Mouse (Mus musculus): ENCODE results near the gene Zfp740. TPM values are rescaled to one million over a fixed set of nuclear protein-coding genes. Genes with fewer than 3 reads are reported as not detected.

Zfp740 gene
- total and polyA plus RNA-seq, 3 experiments, result 32.1 to 46.1 (median 37.4) TPM

DNA sequence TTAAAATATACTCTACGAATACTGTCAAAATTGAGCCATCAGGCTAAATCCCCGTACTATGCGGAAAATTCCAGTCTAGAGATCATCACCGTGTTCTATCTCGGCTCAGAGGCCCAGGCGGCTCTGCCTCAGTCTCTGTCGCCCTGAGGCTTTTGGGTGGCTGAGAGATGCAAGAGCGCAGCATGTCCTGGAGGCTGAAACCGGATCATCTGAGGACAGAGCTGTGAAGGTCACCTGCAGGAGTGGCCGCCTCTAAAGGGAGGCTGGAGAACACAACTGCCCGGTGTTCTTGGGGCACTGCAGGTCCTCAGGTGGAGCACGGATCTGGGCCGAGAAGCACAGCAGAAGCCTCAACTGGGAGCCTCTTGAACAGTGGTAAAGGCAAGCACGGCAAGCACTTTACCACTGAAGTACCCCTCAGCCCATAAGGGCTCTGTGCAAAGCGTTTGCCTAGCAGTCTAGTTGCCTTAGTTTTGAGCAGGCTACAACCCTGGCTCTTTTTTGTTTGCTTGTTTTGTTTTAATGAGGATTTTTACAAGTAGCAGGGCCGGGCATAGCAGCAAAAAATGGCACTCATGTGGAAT lies 27.2 kb upstream of the Zfp740 start:
- DNase-seq (ENCODE audit: extremely low read depth), result no peak
- peaks cover 0 to 4% of the 10 kb centered on the region in 2 experiments for H3K36me3 ChIP-seq (replicated peaks in 1 of 2; ENCODE audit: control insufficient read depth in 1 of 2, insufficient read depth in 1 of 2, low read length in 1 of 2)
- TF ChIP-seq ETS1 (conservative IDR thresholded peaks at IDR 0.05; ENCODE audit: low read depth, low read length), result no peak
- TF ChIP-seq TBP (conservative IDR thresholded peaks at IDR 0.05; ENCODE audit: low read depth, low read length), result no peak
- no peak for TF ChIP-seq SIN3A (IDR thresholded peaks at IDR 0.05; ENCODE audit: low read length)
- no peak for TF ChIP-seq GABPA (IDR thresholded peaks at IDR 0.05; ENCODE audit: insufficient replicate concordance, low read depth, low read length)
- TF ChIP-seq SMC3 (IDR thresholded peaks at IDR 0.05; ENCODE audit: low read depth, low read length), result no peak
- TF ChIP-seq MXI1 (IDR thresholded peaks at IDR 0.05; ENCODE audit: low read depth, low read length), result no peak
- no peak for TF ChIP-seq MAZ (IDR thresholded peaks at IDR 0.05; ENCODE audit: low read depth, low read length)
- TF ChIP-seq RCOR1 (conservative IDR thresholded peaks at IDR 0.05; ENCODE audit: low read depth, low read length), result no peak
- no peak for TF ChIP-seq ZNF384 (IDR thresholded peaks at IDR 0.05; ENCODE audit: low read depth, low read length)
- TF ChIP-seq KAT2A (IDR thresholded peaks at IDR 0.05; ENCODE audit: insufficient replicate concordance, low read length), result no peak
- TF ChIP-seq BHLHE40 (IDR thresholded peaks at IDR 0.05; ENCODE audit: low read depth, low read length), result no peak
- TF ChIP-seq CTCF (conservative IDR thresholded peaks at IDR 0.05 in 1 of 2, IDR thresholded peaks at IDR 0.05 in 1 of 2; ENCODE audit: low read depth in 2 of 2, low read length in 2 of 2), result no peak
- no peak for TF ChIP-seq CHD1 (IDR thresholded peaks at IDR 0.05; ENCODE audit: low read depth, low read length)
- no peak for TF ChIP-seq IRF4 (IDR thresholded peaks at IDR 0.05; ENCODE audit: low read depth, low read length)
- H3K4me3 ChIP-seq (replicated peaks in 1 of 3; ENCODE audit: low read depth in 2 of 3, low read length in 2 of 3, poor library complexity in 1 of 3), result no peak overlapping the region
- no peaks in the 10 kb centered on the region for H3K27me3 ChIP-seq (replicated peaks)
- peaks cover 0 to 4% of the 10 kb centered on the region in 2 experiments; a peak in 2 of 4 replicates for H3K4me1 ChIP-seq (ENCODE audit: control insufficient read depth in 1 of 2, insufficient read depth in 2 of 2)
- no peak overlapping the region for H3K4me2 ChIP-seq (ENCODE audit: insufficient read depth, low read depth, poor library complexity, severe bottlenecking)
- no peaks in the 10 kb centered on the region for H3K9me3 ChIP-seq (replicated peaks; ENCODE audit: low read length)
- H3K79me2 ChIP-seq (replicated peaks; ENCODE audit: control insufficient read depth, extremely low read depth, insufficient read depth, poor library complexity, severe bottlenecking), result no peaks in the 10 kb centered on the region
- no peak overlapping the region for H3K9ac ChIP-seq (ENCODE audit: insufficient read depth, low read depth)
- in situ Hi-C loops (cut with MboI; ENCODE audit: low pct_ligation_motif_present, low pct_unique_long_range_greater_than_20kb, low sequenced_read_pairs), result no loop called here
- H3K27ac ChIP-seq (ENCODE audit: insufficient read depth, low read depth), result no peak overlapping the region
- dilution Hi-C loops (cut with MboI; ENCODE audit: extremely low pct_ligation_motif_present, extremely low pct_unique_long_range_greater_than_20kb, low sequenced_read_pairs), result no loop called here

GRCm38 (mm10) chr15:102176571-102177316 lies 26.3 kb upstream of the Zfp740 start:
- in situ Hi-C loops (cut with MboI; ENCODE audit: low pct_ligation_motif_present, low pct_unique_long_range_greater_than_20kb, low sequenced_read_pairs), result no loop called here
- TF ChIP-seq JUND (conservative IDR thresholded peaks at IDR 0.05; ENCODE audit: low read depth, low read length) (no peak), UBTF (IDR thresholded peaks at IDR 0.05; ENCODE audit: low read depth, low read length) (no peak), ELF1 (IDR thresholded peaks at IDR 0.05; ENCODE audit: low read depth, low read length) (no peak), CHD1 (IDR thresholded peaks at IDR 0.05; ENCODE audit: low read depth, low read length) (no peak), ZC3H11A (IDR thresholded peaks at IDR 0.05; ENCODE audit: low read depth, low read length) (no peak), ETS1 (conservative IDR thresholded peaks at IDR 0.05; ENCODE audit: low read depth, low read length) (no peak), USF1 (IDR thresholded peaks at IDR 0.05; ENCODE audit: low read depth, low read length) (no peak), TBP (conservative IDR thresholded peaks at IDR 0.05; ENCODE audit: low read depth, low read length) (no peak), PAX5 (IDR thresholded peaks at IDR 0.05; ENCODE audit: low read length) (no peak), IRF4 (IDR thresholded peaks at IDR 0.05; ENCODE audit: low read depth, low read length) (no peak), TCF12 (IDR thresholded peaks at IDR 0.05; ENCODE audit: low read depth, low read length) (no peak), CHD2 (IDR thresholded peaks at IDR 0.05; ENCODE audit: low read length) (no peak), MAFK (IDR thresholded peaks at IDR 0.05; ENCODE audit: insufficient replicate concordance, low read length) (no peak), NELFE (IDR thresholded peaks at IDR 0.05; ENCODE audit: low read depth, low read length) (no peak), HCFC1 (IDR thresholded peaks at IDR 0.05; ENCODE audit: low read depth, low read length) (no peak), RAD21 (IDR thresholded peaks at IDR 0.05; ENCODE audit: low read depth, low read length) (no peak)
- DNase-seq (ENCODE audit: extremely low read depth), result no peak
- Histone ChIP-seq H3K4me2 (ENCODE audit: insufficient read depth, low read depth, poor library complexity, severe bottlenecking) (no peak overlapping the region), H3K27me3 (replicated peaks) (no peaks in the 10 kb centered on the region), H3K4me1 (ENCODE audit: control insufficient read depth in 1 of 2, insufficient read depth in 2 of 2) (peaks cover 0 to 4% of the 10 kb centered on the region in 2 experiments; a peak in 2 of 4 replicates), H3K36me3 (replicated peaks in 1 of 2; ENCODE audit: control insufficient read depth in 1 of 2, insufficient read depth in 1 of 2, low read length in 1 of 2) (peaks cover 0 to 4% of the 10 kb centered on the region in 2 experiments), H3K9me3 (replicated peaks; ENCODE audit: low read length) (no peaks in the 10 kb centered on the region), H3K4me3 (replicated peaks in 1 of 3; ENCODE audit: low read depth in 2 of 3, low read length in 2 of 3, poor library complexity in 1 of 3) (no peak overlapping the region), H3K9ac (ENCODE audit: insufficient read depth, low read depth) (no peak overlapping the region), H3K79me2 (replicated peaks; ENCODE audit: control insufficient read depth, extremely low read depth, insufficient read depth, poor library complexity, severe bottlenecking) (no peaks in the 10 kb centered on the region), H3K27ac (ENCODE audit: insufficient read depth, low read depth) (no peak overlapping the region)
- dilution Hi-C loops (cut with MboI; ENCODE audit: extremely low pct_ligation_motif_present, extremely low pct_unique_long_range_greater_than_20kb, low sequenced_read_pairs), result no loop called here

All from CH12.LX (cell line).